Mouse (Mus musculus) hindbrain, embryonic 11.5 days (tissue): ENCODE results near the gene Btbd35f18. TPM values are rescaled to one million over a fixed set of nuclear protein-coding genes. Genes with fewer than 3 reads are reported as not detected.
"Not testable (repeated sequence)": the region's sequence is repeated elsewhere in the genome, so short reads cannot be mapped to it uniquely, and the experiment has no call there.

Experiments
- ATAC-seq: fragments of 200-750 bp; cut with Nextera tagmentation; 2 replicates; pipeline ENCODE4 v1.8.0; 2017; ENCODE audit warnings: mild to moderate bottlenecking, moderate TSS enrichment, moderate library complexity; ENCODE audit not compliant: low FRiP score
- DNase-seq: peaks from one replicate; pipeline ENCODE4 v3.0.0-alpha.2; 2015; ENCODE audit warnings: low spot score
- H3K27ac ChIP-seq: fragments of 300-500 bp; sonication (generic); 2 replicates; pipeline ENCODE4 v1.5.1; 2014; ENCODE audit warnings: mild to moderate bottlenecking, low read depth, low read length
- H3K27me3 ChIP-seq: fragments of 300-500 bp; sonication (generic); 2 replicates; pipeline ENCODE4 v1.6.1; 2014; ENCODE audit warnings: mild to moderate bottlenecking, low read length, moderate library complexity, mixed read lengths; ENCODE audit not compliant: control insufficient read depth, insufficient read depth
- H3K36me3 ChIP-seq: fragments of 300-500 bp; sonication (generic); 2 replicates; pipeline ENCODE4 v1.6.1; 2014; ENCODE audit warnings: mild to moderate bottlenecking, low read length, moderate library complexity, mixed read lengths; ENCODE audit not compliant: control insufficient read depth, insufficient read depth
- H3K4me1 ChIP-seq: fragments of 300-500 bp; sonication (generic); replicated peaks from 2 replicates; pipeline ENCODE4 v1.6.1; 2014; ENCODE audit warnings: low read length, mixed read lengths; ENCODE audit not compliant: control insufficient read depth, insufficient read depth
- H3K4me2 ChIP-seq: fragments of 300-500 bp; sonication (generic); replicated peaks from 2 replicates; pipeline ENCODE4 v1.6.1; 2014; ENCODE audit warnings: mild to moderate bottlenecking, low read depth, low read length
- H3K4me3 ChIP-seq: fragments of 300-500 bp; sonication (generic); 2 replicates; pipeline ENCODE4 v1.5.1; 2014; ENCODE audit warnings: low read depth, low read length
- H3K9ac ChIP-seq: fragments of 300-500 bp; sonication (generic); 2 replicates; pipeline ENCODE4 v1.6.1; 2014; ENCODE audit warnings: low read depth, low read length
- H3K9me3 ChIP-seq: fragments of 300-500 bp; sonication (generic); 2 replicates; pipeline ENCODE4 v1.6.1; 2016; ENCODE audit warnings: low read length; ENCODE audit not compliant: control insufficient read depth
- WGBS: fragments of 180-500 bp; shearing (Covaris S2); extraction: QIAGEN DNeasy Blood & Tissue Kit; methylation state at CpG from one replicate; pipeline ENCODE4 v1.1.7; 2014; 5-methylcytosine and 5-hydroxymethylcytosine counted together
- polyA plus RNA-seq: library from polyadenylated mRNA; unstranded; fragments of >200 nt; fragmentation: Nextera tagmentation; extraction: Ambion mirVana; gene quantifications from 2 replicates; pipeline ENCODE4 v1.2.1, GENCODE M21; 2014

The Btbd35f18 gene
- not detected in 2 replicates for polyA plus RNA-seq

- H3K4me3 ChIP-seq, H3K4me2 ChIP-seq, H3K27ac ChIP-seq, ATAC-seq, H3K4me1 ChIP-seq, H3K9ac ChIP-seq, H3K36me3 ChIP-seq, H3K27me3 ChIP-seq, DNase-seq, H3K9me3 ChIP-seq: not testable (repeated sequence)
- no CpG with 5 or more reads among the region's 3 CpGs for WGBS
Measured at GRCm38 (mm10) chrX:3699933-3700332, at the start of gene Btbd35f18. Btbd35f18 (plus strand) TSS chrX:3700233.

Other genes starting within 250 kb of the Btbd35f18 start
- gene Btbd35f10, start 52.7 kb downstream of the Btbd35f18 start, polyA plus RNA-seq, result not detected in 2 replicates